Mouse (Mus musculus) hindbrain, postnatal 0 days (tissue): ENCODE data around the gene Tmc8. TPM values are rescaled to one million over a fixed set of nuclear protein-coding genes. Genes with fewer than 3 reads are reported as not detected.

Source experiments
- ATAC-seq: fragments of 200-750 bp; cut with Nextera tagmentation; 2 replicates; pipeline ENCODE4 v1.8.0; 2017; ENCODE audit warnings: mild to moderate bottlenecking, moderate TSS enrichment, moderate library complexity
- DNase-seq: peaks from one replicate; pipeline ENCODE4 v3.0.0-alpha.2; 2015; ENCODE audit warnings: low spot score
- H3K27ac ChIP-seq: fragments of 300-500 bp; sonication (generic); 2 replicates; pipeline ENCODE4 v1.5.1; 2014; ENCODE audit warnings: mild to moderate bottlenecking
- H3K27me3 ChIP-seq: fragments of 300-500 bp; sonication (generic); 2 replicates; pipeline ENCODE4 v1.6.1; 2014; ENCODE audit warnings: low read length, mixed read lengths; ENCODE audit not compliant: insufficient read depth
- H3K36me3 ChIP-seq: fragments of 300-500 bp; sonication (generic); 2 replicates; pipeline ENCODE4 v1.6.1; 2014; ENCODE audit warnings: low read length, mixed read lengths; ENCODE audit not compliant: insufficient read depth
- H3K4me1 ChIP-seq: fragments of 300-500 bp; sonication (generic); 2 replicates; pipeline ENCODE4 v1.6.1; 2014; ENCODE audit warnings: antibody characterized with exemption, low read length, mixed read lengths; ENCODE audit not compliant: insufficient read depth
- H3K4me2 ChIP-seq: fragments of 300-500 bp; sonication (generic); 2 replicates; pipeline ENCODE4 v1.6.1; 2014; ENCODE audit warnings: low read depth, mild to moderate bottlenecking, low read length, moderate library complexity, mixed read lengths
- H3K4me3 ChIP-seq: fragments of 300-500 bp; sonication (generic); 2 replicates; pipeline ENCODE4 v1.5.1; 2014; ENCODE audit warnings: low read length
- H3K9ac ChIP-seq: fragments of 300-500 bp; sonication (generic); replicated peaks from 2 replicates; pipeline ENCODE4 v1.6.1; 2014; ENCODE audit warnings: mild to moderate bottlenecking, low read length, moderate library complexity, mixed read lengths
- H3K9me3 ChIP-seq: fragments of 300-500 bp; sonication (generic); 2 replicates; pipeline ENCODE4 v1.6.1; 2016; ENCODE audit warnings: low read length, mixed read lengths
- CTCF ChIP-seq: IDR thresholded peaks from 2 replicates; pipeline ENCODE4 v1.5.1; 2016; ENCODE audit warnings: antibody characterized with exemption, control low read depth, low read depth
- WGBS: fragments of 180-500 bp; shearing (Covaris S2); extraction: QIAGEN DNeasy Blood & Tissue Kit; methylation state at CpG from one replicate; pipeline ENCODE4 v1.1.7; 2014; 5-methylcytosine and 5-hydroxymethylcytosine counted together
- polyA plus RNA-seq: library from polyadenylated mRNA; unstranded; fragments of >200 nt; fragmentation: Nextera tagmentation; extraction: Ambion mirVana; gene quantifications from 2 replicates; pipeline ENCODE4 v1.2.1, GENCODE M21; 2015
- total RNA-seq: library from RNA; depleted of rRNA; stranded (reverse); fragments of >200 nt; gene quantifications from 2 replicates; pipeline ENCODE4 v1.2.3, GENCODE M21; 2014

Tmc8 gene
- total and polyA plus RNA-seq, 2 experiments from 2014 or later, result 0.44 to 0.73 TPM

GRCm38 (mm10) chr11:117743454-117744030 lies 38.3 kb upstream of the Tmc8 start:
- ATAC-seq, result no peak
- H3K27me3 ChIP-seq, result no peaks in the 10 kb centered on the region
- no peak overlapping the region for H3K4me2 ChIP-seq
- H3K4me3 ChIP-seq, result no peak overlapping the region
- TF ChIP-seq CTCF, result no peak
- WGBS, result 74% methylated on average over 4 of the region's 4 CpGs
- no peak overlapping the region for H3K9ac ChIP-seq
- H3K27ac ChIP-seq, result no peak overlapping the region
- peaks cover 87% of the 10 kb centered on the region for H3K36me3 ChIP-seq
- no peaks in the 10 kb centered on the region for H3K9me3 ChIP-seq
- no peaks in the 10 kb centered on the region for H3K4me1 ChIP-seq
- no peak for DNase-seq

DNA sequence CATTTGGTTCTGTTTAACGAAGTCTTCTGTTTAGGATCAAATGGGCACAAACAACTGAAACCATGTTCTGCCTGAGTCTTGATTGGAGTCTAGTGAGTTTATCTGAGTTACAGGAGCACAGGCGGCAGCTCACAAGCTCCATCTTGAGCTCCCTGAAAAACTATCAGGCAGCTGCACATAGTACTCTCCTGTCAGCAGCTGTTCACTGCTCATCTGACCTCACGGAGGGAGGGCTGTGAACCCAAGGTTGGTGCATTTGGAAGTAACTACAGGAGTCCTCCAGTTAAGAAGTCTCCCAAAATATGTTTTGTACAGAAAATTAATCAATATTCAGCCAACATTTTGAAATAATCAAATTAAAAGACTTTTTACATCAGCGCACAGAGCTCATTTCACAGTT lies 33.2 kb upstream of the Tmc8 start:
- 80% methylated on average over 4 of the region's 4 CpGs for WGBS
- no peak overlapping the region for H3K4me3 ChIP-seq
- H3K4me1 ChIP-seq, result no peaks in the 10 kb centered on the region
- TF ChIP-seq CTCF, result no peak
- H3K4me2 ChIP-seq, result no peak overlapping the region
- no peak overlapping the region for H3K27ac ChIP-seq
- peaks cover 90% of the 10 kb centered on the region for H3K36me3 ChIP-seq
- H3K9ac ChIP-seq, result no peak overlapping the region
- no peak for ATAC-seq
- no peaks in the 10 kb centered on the region for H3K9me3 ChIP-seq
- DNase-seq, result no peak
- H3K27me3 ChIP-seq, result no peaks in the 10 kb centered on the region

- ATAC-seq, result no peak
- Histone ChIP-seq H3K27ac (no peak overlapping the region), H3K36me3 (peaks cover 91% of the 10 kb centered on the region), H3K4me3 (no peak overlapping the region), H3K4me1 (no peaks in the 10 kb centered on the region), H3K27me3 (no peaks in the 10 kb centered on the region), H3K9ac (no peak overlapping the region), H3K4me2 (no peak overlapping the region), H3K9me3 (no peaks in the 10 kb centered on the region)
- no peak for TF ChIP-seq CTCF
- 88% methylated on average over 10 of the region's 10 CpGs for WGBS
- no peak for DNase-seq
Measured at GRCm38 (mm10) chr11:117749414-117749813, 32.5 kb upstream of the Tmc8 start.

GRCm38 (mm10) chr11:117751544-117751943 lies 30.3 kb upstream of the Tmc8 start:
- Histone ChIP-seq H3K9me3 (no peaks in the 10 kb centered on the region), H3K4me3 (no peak overlapping the region), H3K27ac (no peak overlapping the region), H3K27me3 (no peaks in the 10 kb centered on the region), H3K9ac (no peak overlapping the region), H3K36me3 (peaks cover 89% of the 10 kb centered on the region), H3K4me1 (no peaks in the 10 kb centered on the region), H3K4me2 (no peak overlapping the region)
- WGBS, result 86% methylated on average over 6 of the region's 6 CpGs
- DNase-seq, result no peak
- TF ChIP-seq CTCF, result no peak
- no peak for ATAC-seq

DNA sequence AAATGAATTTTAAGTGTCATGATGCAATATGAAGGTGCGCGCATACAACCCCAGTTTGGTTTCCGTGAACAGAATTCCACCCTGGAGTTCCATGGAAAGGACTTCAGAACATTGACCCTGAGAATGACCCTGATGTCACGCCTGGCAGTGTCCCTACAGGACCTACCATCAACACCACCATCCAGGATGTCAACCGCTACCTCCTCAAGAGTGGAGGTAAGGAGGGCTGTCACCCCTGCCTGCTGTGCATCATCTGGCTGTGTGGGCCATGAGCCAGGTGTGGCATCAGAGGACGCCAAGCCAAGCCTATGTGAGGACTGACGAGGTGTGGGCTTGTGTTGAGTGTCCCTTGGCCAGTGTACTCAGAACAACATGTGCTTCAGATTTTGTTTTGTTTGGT lies 26.0 kb upstream of the Tmc8 start:
- no peaks in the 10 kb centered on the region for H3K27me3 ChIP-seq
- 91% methylated on average over 7 of the region's 7 CpGs for WGBS
- ATAC-seq (no peak), DNase-seq (no peak)
- H3K4me1 ChIP-seq, result no peaks in the 10 kb centered on the region
- H3K4me2 ChIP-seq, result no peak overlapping the region
- peaks cover 83% of the 10 kb centered on the region for H3K36me3 ChIP-seq
- TF ChIP-seq CTCF, result no peak
- no peak overlapping the region for H3K4me3 ChIP-seq
- no peak overlapping the region for H3K27ac ChIP-seq
- no peak overlapping the region for H3K9ac ChIP-seq
- H3K9me3 ChIP-seq, result no peaks in the 10 kb centered on the region

DNA sequence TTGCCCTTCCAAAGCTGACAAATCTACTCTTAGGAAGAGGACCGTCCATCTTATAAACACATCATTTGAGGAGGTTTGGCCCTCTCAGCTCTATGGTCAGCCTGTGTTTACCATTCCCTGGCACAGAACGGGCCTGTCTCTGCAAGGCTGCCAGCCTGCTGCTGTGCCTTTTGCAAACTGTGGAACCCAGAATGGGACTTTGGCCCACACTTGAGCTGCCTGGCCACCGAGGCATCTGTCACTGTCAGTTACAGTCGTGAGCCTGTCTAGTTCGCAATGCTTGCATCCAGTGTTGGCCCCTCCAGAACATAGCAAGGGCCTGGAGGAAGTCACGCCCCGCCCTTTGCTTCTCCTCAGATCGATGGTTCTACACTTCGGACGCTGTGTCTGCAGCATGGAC lies 22.6 kb upstream of the Tmc8 start:
- peak; percentile 33 for DNase-seq
- no peak overlapping the region for H3K4me2 ChIP-seq

GRCm38 (mm10) chr11:117760374-117761119 lies 21.3 kb upstream of the Tmc8 start:
- 0 out of 2 replicates have a peak, but pooled peaks have one; percentile 24 for ATAC-seq
- Histone ChIP-seq H3K9ac (no peak overlapping the region), H3K4me3 (no peak overlapping the region), H3K36me3 (peaks cover 58% of the 10 kb centered on the region), H3K9me3 (no peaks in the 10 kb centered on the region), H3K27ac (no peak overlapping the region), H3K27me3 (no peaks in the 10 kb centered on the region), H3K4me1 (no peaks in the 10 kb centered on the region), H3K4me2 (no peak overlapping the region)
- WGBS, result 80% methylated on average over 26 of the region's 26 CpGs
- TF ChIP-seq CTCF, result no peak
- DNase-seq, result no peak

More for the DNA sequence above, 22.6 kb upstream of the Tmc8 start:
- Histone ChIP-seq H3K27me3 (no peaks in the 10 kb centered on the region), H3K4me3 (no peak overlapping the region), H3K4me1 (no peaks in the 10 kb centered on the region), H3K27ac (no peak overlapping the region), H3K36me3 (peaks cover 69% of the 10 kb centered on the region), H3K9ac (no peak overlapping the region), H3K9me3 (no peaks in the 10 kb centered on the region)
- no peak for TF ChIP-seq CTCF
- ATAC-seq, result peak; percentile 11; the same call in 1 of the 2 replicates
- WGBS, result 85% methylated on average over 10 of the region's 10 CpGs
